Mouse (Mus musculus): Measurements from ENCODE around the gene Tmem208. TPM values are rescaled to one million over a fixed set of nuclear protein-coding genes. Genes with fewer than 3 reads are reported as not detected.
"Not testable (repeated sequence)": the region's sequence is repeated elsewhere in the genome, so short reads cannot be mapped to it uniquely, and the experiment has no call there.

Gene Tmem208
- polyA plus RNA-seq, 1 experiment from 2014 or later, result 120 TPM

DNA sequence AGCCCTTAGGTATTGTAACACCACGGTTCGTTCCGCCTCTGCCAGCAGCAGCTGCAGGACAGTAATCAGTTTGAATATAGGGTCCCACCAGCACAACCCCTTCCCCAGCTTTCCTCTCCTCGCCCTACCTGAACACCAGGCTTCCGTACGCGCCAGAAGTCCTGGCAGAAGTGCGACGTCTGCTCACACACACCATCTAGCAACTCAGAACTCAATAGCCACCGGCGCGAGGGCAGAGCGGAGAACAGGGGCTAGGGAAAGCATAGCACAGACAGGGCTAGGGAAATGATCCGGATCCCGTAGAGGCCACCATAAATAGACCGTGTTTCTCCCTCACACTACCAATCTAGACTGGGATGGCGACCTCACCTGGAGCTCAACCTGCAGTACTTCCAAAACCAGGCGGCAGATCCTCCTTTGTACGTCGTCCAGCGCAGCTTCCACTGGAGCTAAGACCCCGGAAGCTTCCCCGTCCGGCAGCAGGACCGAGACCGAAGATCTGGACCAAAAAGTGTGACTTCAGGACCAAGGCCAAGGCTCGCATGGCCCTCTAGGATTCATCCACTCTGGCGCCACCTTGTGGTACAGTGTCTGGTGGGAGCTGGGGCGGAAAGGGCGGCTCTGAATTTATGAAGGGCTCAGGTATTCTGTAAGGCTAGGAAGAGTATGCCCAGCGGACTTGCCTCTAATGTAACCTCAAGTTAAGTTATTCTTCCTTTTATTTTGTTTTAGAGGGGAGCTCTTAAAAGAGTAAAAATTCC is 35.4 kb upstream of the Tmem208 start:
- Histone ChIP-seq H3K9ac (replicated peaks) (peak overlapping the region; percentile 65), H3K4me1 (peaks cover 46% of the 10 kb centered on the region)
- WGBS, result 4% methylated on average over 31 of the region's 31 CpGs

DNA sequence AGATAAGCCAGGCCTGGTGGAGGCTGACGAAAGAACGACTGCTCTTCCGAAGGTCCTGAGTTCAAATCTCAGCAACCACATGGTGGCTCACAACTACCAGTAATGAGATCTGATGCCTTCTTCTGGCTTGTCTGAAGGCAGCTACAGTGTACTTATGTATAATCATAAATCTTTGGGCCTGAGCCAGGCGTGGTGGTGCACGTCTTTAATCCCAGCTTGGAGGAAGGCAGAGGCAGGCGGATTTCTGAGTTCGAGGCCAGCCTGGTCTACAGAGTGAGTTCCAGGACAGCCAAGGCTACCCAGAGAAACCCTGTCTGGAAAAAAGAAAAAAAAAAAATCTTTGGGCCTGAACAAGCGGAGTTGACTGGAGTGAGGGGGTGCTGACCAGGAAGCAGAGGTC is 34.8 kb upstream of the Tmem208 start:
- H3K9me3 ChIP-seq; H3K27ac ChIP-seq (replicated peaks); H3K9ac ChIP-seq (replicated peaks); H3K4me2 ChIP-seq (replicated peaks); ATAC-seq (replicated peaks); H3K36me3 ChIP-seq; H3K27me3 ChIP-seq; H3K4me3 ChIP-seq: not testable (repeated sequence)
- peaks cover 40% of the 10 kb centered on the region for H3K4me1 ChIP-seq
- 84% methylated on average over 8 of the region's 8 CpGs for WGBS

More for the DNA sequence above, 35.4 kb upstream of the Tmem208 start:
- Histone ChIP-seq H3K4me3 (peak overlapping the region; percentile 56), H3K9me3 (no peaks in the 10 kb centered on the region), H3K36me3 (no peaks in the 10 kb centered on the region), H3K27me3 (0 out of 2 replicates have a peak, but pooled peaks cover 4% of the 10 kb centered on the region), H3K4me2 (replicated peaks) (peak overlapping the region; percentile 86), H3K27ac (replicated peaks) (no peak overlapping the region)
- no peak for ATAC-seq (replicated peaks)

DNA sequence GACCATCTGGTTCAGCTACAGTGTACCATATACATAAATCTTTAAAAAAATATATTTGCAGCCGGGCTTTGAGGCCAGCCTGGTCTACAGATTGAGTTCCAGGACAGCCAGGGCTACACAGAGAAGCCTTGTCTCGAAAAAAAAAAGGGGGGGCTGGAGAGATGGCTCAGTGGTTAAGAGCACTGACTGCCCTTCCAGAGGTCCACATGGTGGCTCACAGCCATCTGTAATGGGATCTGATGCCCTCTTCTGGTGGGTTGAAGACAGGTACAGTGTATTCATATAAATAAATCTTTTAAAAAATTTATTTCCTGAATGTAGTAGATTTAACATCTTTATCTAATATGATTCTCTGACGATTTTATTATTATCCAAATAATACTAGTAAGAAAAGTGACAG is 34.4 kb upstream of the Tmem208 start:
- H3K4me1 ChIP-seq, result peaks cover 38% of the 10 kb centered on the region
- ATAC-seq (replicated peaks); H3K4me3 ChIP-seq; H3K9ac ChIP-seq (replicated peaks); H3K4me2 ChIP-seq (replicated peaks); H3K27me3 ChIP-seq; H3K36me3 ChIP-seq; H3K27ac ChIP-seq (replicated peaks); H3K9me3 ChIP-seq: not testable (repeated sequence)
- WGBS, result 74% methylated on average over 3 of the region's 3 CpGs

- H3K4me3 ChIP-seq, result no peak overlapping the region
- H3K4me2 ChIP-seq (replicated peaks), result no peak overlapping the region
- H3K27me3 ChIP-seq, result 0 out of 2 replicates have a peak, but pooled peaks cover 4% of the 10 kb centered on the region
- no peaks in the 10 kb centered on the region for H3K9me3 ChIP-seq
- no peaks in the 10 kb centered on the region for H3K36me3 ChIP-seq
- 85% methylated on average over 7 of the region's 7 CpGs for WGBS
- no peak overlapping the region for H3K27ac ChIP-seq (replicated peaks)
- H3K4me1 ChIP-seq, result peaks cover 37% of the 10 kb centered on the region
- H3K9ac ChIP-seq (replicated peaks), result no peak overlapping the region
- ATAC-seq (replicated peaks), result no peak
Observed at GRCm38 (mm10) chr8:105292471-105292870, 33.7 kb upstream of the Tmem208 start.

- H3K27me3 ChIP-seq, result 0 out of 2 replicates have a peak, but pooled peaks cover 4% of the 10 kb centered on the region
- H3K9me3 ChIP-seq, result no peaks in the 10 kb centered on the region
- ATAC-seq (replicated peaks), result no peak
- WGBS, result 76% methylated on average over 19 of the region's 19 CpGs
- no peak overlapping the region for H3K4me2 ChIP-seq (replicated peaks)
- H3K9ac ChIP-seq (replicated peaks), result no peak overlapping the region
- no peak overlapping the region for H3K27ac ChIP-seq (replicated peaks)
- H3K36me3 ChIP-seq, result no peaks in the 10 kb centered on the region
- H3K4me1 ChIP-seq, result peaks cover 32% of the 10 kb centered on the region
- no peak overlapping the region for H3K4me3 ChIP-seq
Observed at GRCm38 (mm10) chr8:105293405-105293804, 32.7 kb upstream of the Tmem208 start.

DNA sequence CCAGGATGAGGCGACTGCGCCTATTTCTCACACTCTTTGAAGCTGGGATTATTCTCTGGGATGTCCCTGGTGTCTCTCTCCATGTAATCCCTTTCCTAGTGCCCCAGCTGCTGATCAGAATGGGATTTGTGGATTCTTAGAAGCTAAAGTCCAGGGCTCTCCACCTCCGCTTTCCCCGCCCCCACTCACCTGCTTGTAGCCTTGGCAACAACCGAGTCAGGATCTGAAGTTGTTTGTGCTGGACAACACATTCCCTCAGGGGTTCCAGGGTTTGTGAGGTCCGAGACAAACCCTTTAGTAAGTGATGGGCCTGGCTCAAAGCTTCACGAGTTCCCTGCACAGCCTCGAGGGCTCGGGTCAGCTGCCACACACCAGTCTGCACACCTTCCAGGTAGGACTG is 31.4 kb upstream of the Tmem208 start:
- Histone ChIP-seq H3K4me3 (no peak overlapping the region), H3K27me3 (0 out of 2 replicates have a peak, but pooled peaks cover 4% of the 10 kb centered on the region), H3K27ac (replicated peaks) (no peak overlapping the region), H3K4me1 (peaks cover 38% of the 10 kb centered on the region), H3K36me3 (peaks cover 4% of the 10 kb centered on the region; the same call in 1 of the 2 replicates), H3K9ac (replicated peaks) (no peak overlapping the region), H3K9me3 (no peaks in the 10 kb centered on the region), H3K4me2 (replicated peaks) (no peak overlapping the region)
- no peak for ATAC-seq (replicated peaks)
- WGBS, result 58% methylated on average over 9 of the region's 9 CpGs

DNA sequence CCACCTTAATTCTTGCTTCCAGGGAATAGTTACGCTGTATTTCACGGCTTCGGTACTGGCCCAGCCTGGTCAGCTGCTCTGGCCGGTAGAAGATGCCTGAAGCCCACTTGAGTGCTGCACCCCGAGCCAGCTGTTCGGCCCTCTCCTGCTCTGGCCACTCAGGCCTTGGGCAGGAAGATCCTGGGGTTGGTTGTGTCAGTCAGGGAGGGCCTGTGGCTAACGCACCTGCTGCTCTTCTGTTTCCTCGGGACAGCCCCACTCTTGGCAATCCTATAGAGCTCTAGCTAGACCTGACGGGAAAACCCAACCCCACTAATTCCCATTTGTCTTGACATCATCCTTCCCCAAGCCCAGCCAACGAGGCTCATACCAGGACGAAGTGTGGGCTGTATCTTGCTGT is 30.9 kb upstream of the Tmem208 start:
- Histone ChIP-seq H3K4me1 (peaks cover 34% of the 10 kb centered on the region), H3K9me3 (no peaks in the 10 kb centered on the region), H3K36me3 (peaks cover 8% of the 10 kb centered on the region), H3K4me2 (replicated peaks) (no peak overlapping the region), H3K4me3 (no peak overlapping the region), H3K27me3 (0 out of 2 replicates have a peak, but pooled peaks cover 4% of the 10 kb centered on the region), H3K9ac (replicated peaks) (no peak overlapping the region), H3K27ac (replicated peaks) (no peak overlapping the region)
- no peak for ATAC-seq (replicated peaks)
- 74% methylated on average over 11 of the region's 11 CpGs for WGBS

GRCm38 (mm10) chr8:105295895-105296573 is 30.1 kb upstream of the Tmem208 start, which contains the start of gene Exoc3l:
Gene Exoc3l, minus strand, starts transcription at chr8:105296101.
- WGBS, result 77% methylated on average over 11 of the region's 11 CpGs
- ATAC-seq (replicated peaks), result no peak
- Histone ChIP-seq H3K9ac (replicated peaks) (0 out of 2 replicates have a peak within 1 kb of the TSS, but pooled peaks have one; percentile 87), H3K27ac (replicated peaks) (peak within 1 kb of the TSS; percentile 14; the same call in 1 of the 2 replicates), H3K36me3 (peaks cover 16% of the 10 kb centered on the region), H3K9me3 (no peaks in the 10 kb centered on the region), H3K4me3 (peak within 1 kb of the TSS; percentile 88; the same call in 1 of the 2 replicates), H3K4me1 (peaks cover 26% of the 10 kb centered on the region), H3K27me3 (no peaks in the 10 kb centered on the region), H3K4me2 (replicated peaks) (peak within 1 kb of the TSS; percentile 70)

DNA sequence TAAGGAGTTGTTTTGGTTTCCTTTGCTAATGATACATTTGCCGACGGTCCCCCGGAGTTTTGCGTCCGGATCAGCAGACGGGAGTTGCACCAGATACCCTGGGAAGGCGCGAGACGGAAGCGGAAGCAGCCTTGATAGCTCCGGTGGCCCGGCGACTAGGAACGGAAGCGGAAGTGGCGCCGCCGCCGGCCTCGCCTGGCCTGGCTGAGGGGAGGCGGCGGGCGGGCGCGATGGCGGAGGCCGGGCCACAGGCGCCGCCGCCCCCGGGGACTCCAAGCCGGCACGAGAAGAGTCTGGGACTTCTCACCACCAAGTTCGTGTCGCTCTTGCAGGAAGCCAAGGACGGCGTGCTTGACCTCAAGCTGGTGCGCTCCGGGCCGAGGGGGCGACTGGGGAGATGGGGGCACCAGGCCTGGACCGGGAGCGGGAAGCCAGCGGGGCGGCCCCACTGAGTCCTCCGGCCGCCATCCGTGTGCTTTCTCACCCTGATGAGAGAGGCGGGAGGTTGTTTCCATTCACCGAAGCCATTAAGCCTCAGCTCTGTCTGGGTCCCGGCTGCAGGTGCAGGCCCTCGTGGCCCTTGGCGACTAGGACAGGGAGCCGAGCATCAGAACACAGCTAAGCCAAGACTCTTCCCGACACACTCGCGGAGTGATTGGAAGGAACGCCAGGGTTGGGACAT is 28.5 kb upstream of the Tmem208 start, which contains the start of gene E2f4:
TSS of gene E2f4 (plus strand) at position 153 of the 682 bp plus-strand sequence.
- Histone ChIP-seq H3K9me3 (no peaks in the 10 kb centered on the region), H3K27ac (replicated peaks) (peak within 1 kb of the TSS; percentile 42), H3K36me3 (peaks cover 31% of the 10 kb centered on the region), H3K4me2 (replicated peaks) (peak within 1 kb of the TSS; percentile 70), H3K4me1 (peaks cover 24% of the 10 kb centered on the region), H3K9ac (replicated peaks) (peak within 1 kb of the TSS; percentile 87), H3K27me3 (no peaks in the 10 kb centered on the region), H3K4me3 (peak within 1 kb of the TSS; percentile 88)
- under 1% methylated on average over 58 of the region's 58 CpGs for WGBS
- peak; percentile 94 for ATAC-seq (replicated peaks)

DNA sequence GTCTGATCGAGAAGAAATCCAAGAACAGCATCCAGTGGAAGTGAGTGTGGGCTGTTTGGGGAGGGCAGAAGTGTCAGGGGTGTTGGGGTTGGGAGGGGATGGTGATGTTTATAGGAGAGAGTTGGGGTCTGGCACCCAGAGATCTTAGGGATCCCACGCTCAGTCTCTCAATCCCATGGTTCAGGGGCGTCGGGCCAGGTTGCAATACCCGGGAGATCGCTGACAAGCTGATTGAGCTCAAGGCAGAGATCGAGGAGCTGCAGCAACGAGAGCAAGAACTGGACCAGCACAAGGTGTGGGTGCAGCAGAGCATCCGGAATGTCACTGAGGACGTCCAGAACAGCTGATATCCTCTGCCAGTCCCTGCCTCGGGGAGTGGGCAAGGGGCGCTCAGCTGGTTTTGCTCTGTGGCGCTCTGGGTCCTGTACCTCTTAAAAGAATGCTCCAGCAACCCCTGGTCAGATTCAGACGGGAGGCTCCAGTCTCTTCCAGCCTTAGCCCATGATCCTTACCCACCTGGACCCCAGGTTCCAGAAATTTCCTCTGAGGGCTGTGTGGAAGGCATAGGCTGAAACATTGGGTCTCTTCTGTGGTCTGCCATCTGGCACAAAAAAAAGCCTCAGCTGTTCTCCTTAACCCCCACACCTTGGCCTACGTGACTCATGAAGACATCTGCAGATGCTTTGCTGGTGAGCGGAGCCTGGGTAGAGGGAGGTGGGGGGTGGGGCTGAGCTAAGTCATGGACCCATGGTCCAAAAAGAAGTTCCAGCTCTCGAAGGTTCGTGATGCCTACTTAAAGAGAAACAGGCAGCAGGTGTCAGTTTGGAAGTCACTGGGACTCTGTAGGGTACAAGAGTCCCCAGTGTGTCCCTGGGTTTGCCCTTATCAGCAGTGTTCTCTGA is 27.6 kb upstream of the Tmem208 start:
- 58% methylated on average over 18 of the region's 18 CpGs for WGBS
- H3K27ac ChIP-seq (replicated peaks), result no peak overlapping the region
- H3K36me3 ChIP-seq, result peaks cover 38% of the 10 kb centered on the region
- peaks cover 24% of the 10 kb centered on the region for H3K4me1 ChIP-seq
- no peak for ATAC-seq (replicated peaks)
- H3K9ac ChIP-seq (replicated peaks), result peak overlapping the region; percentile 87
- H3K4me2 ChIP-seq (replicated peaks), result peak overlapping the region; percentile 70
- H3K9me3 ChIP-seq, result no peaks in the 10 kb centered on the region
- peak overlapping the region; percentile 88 for H3K4me3 ChIP-seq
- H3K27me3 ChIP-seq, result no peaks in the 10 kb centered on the region

- Histone ChIP-seq H3K4me1 (peaks cover 29% of the 10 kb centered on the region), H3K9ac (replicated peaks) (no peak overlapping the region), H3K9me3 (no peaks in the 10 kb centered on the region), H3K27me3 (no peaks in the 10 kb centered on the region), H3K27ac (replicated peaks) (no peak overlapping the region), H3K4me2 (replicated peaks) (no peak overlapping the region), H3K4me3 (no peak overlapping the region), H3K36me3 (peaks cover 49% of the 10 kb centered on the region)
- no peak for ATAC-seq (replicated peaks)
- WGBS, result 95% methylated on average over 8 of the region's 8 CpGs
Observed at GRCm38 (mm10) chr8:105299962-105300361, 26.2 kb upstream of the Tmem208 start.

All from forebrain, embryonic 15.5 days (tissue).